ENCODE assay signal across 32 mouse cellular contexts in the genomic region with DNA sequence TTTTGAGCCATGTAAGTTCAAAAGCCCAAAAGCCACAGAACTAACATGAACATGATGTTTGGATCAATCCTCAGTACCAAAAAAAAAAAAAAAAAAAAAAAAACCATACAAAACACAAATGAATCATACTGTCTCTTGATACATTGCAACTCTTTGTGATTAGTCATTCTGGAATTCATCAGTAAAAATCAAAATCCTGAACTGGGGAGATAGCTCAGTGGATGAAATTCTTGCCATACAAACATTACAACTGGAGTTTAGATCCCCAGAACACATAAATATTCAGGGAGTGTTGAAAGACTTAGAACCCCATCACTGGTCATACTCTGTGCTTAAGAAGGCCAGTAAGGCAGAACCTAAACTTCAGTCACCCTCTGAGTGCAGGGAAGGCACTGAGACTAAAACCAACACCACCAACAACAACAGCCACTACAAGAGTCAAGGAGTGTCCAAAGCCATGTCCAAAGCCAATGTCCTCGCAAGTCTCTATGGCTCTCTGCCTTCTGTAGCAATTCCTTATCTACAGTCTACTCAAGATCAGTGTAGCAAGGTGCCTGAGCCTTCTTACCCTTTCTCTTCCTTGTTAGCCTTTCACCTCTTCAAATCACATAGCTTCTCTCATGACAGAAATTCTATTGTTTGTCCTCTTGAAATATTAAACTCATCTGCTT.
DNase-seq lines count a peak whose midpoint lies in the region; ATAC-seq and TF ChIP-seq lines count a peak whose summit lies in the region.
"Had no signal": no experiment of that assay in that cellular context is flagged by ENCODE, and none has a peak within 500 bp of the region (broad histone marks: within the 10 kb centered on the region; RNA-seq: fewer than 3 reads in every experiment).

No protein-coding gene starts in this region.

- no peak for TF ChIP-seq EP300 in MEL (IDR thresholded peaks at IDR 0.05; ENCODE audit: low read depth in 1 of 2, low read length in 2 of 2)

- no peak overlapping the region for H3K4me2 ChIP-seq in forebrain, postnatal 0 days (ENCODE audit: low read depth)
- H3K4me2 ChIP-seq: embryonic facial prominence, embryonic 15.5 days; hindbrain, embryonic 15.5 days; intestine, embryonic 15.5 days; limb, embryonic 13.5 days; liver, embryonic 13.5 days; midbrain, embryonic 13.5 days; neural tube, embryonic 12.5 days had no signal

- no peak overlapping the region for H3K4me3 ChIP-seq in MEL (ENCODE audit: control insufficient read depth in 1 of 2, insufficient read depth in 1 of 2, low read depth in 2 of 2, low read length in 2 of 2)
- no peak overlapping the region for H3K4me3 ChIP-seq in forebrain, postnatal 0 days (ENCODE audit: low read depth, low read length)
- H3K4me3 ChIP-seq: embryonic facial prominence, embryonic 10.5 days; embryonic facial prominence, embryonic 15.5 days; gastrocnemius, adult 2 months; hindbrain, embryonic 10.5 days; hindbrain, embryonic 15.5 days; intestine, embryonic 15.5 days; layer of hippocampus, adult 2 months; limb, embryonic 13.5 days; liver, embryonic 13.5 days; megakaryocyte, embryonic 14.5 days; midbrain, embryonic 13.5 days; neural tube, embryonic 12.5 days had no signal

- H3K36me3 ChIP-seq in MEL (ENCODE audit: control insufficient read depth in 1 of 2, insufficient read depth in 2 of 2, low read length in 2 of 2) = peaks cover 2 to 20% of the 10 kb centered on the region in 2 experiments; a peak in 3 of 4 replicates
- no peaks in the 10 kb centered on the region for H3K36me3 ChIP-seq in forebrain, postnatal 0 days (ENCODE audit: insufficient read depth)
- H3K36me3 ChIP-seq: embryonic facial prominence, embryonic 15.5 days; hindbrain, embryonic 10.5 days; hindbrain, embryonic 15.5 days; intestine, embryonic 15.5 days had no signal

- TF ChIP-seq POLR2A in MEL (IDR thresholded peaks at IDR 0.05; ENCODE audit: control insufficient read depth in 1 of 2, insufficient read depth in 1 of 2, low read depth in 1 of 2, low read length in 2 of 2, poor library complexity in 1 of 2) = no peak

- 100% methylated on average over 1 of the region's 1 CpGs for WGBS in forebrain, postnatal 0 days

- 0 out of 2 replicates have a peak, but pooled peaks have one; percentile 19 for ATAC-seq in erythroid progenitor cell, adult 5-6 weeks (replicated peaks; ENCODE audit: low FRiP score, poor library complexity, severe bottlenecking)
- peak; percentile 63 for ATAC-seq in megakaryocyte-erythroid progenitor cell, adult 5-6 weeks (replicated peaks; ENCODE audit: low FRiP score, low TSS enrichment, poor library complexity, severe bottlenecking)
- no peak for ATAC-seq in forebrain, postnatal 0 days
- ATAC-seq: forebrain, embryonic 14.5 days; intestine, embryonic 15.5 days; midbrain, embryonic 13.5 days had no signal

- no peak for TF ChIP-seq CTCF in MEL (IDR thresholded peaks at IDR 0.05 in 2 of 3, conservative IDR thresholded peaks at IDR 0.05 in 1 of 3; ENCODE audit: control insufficient read depth in 1 of 3, insufficient read depth in 1 of 3, low read depth in 2 of 3, low read length in 3 of 3, poor library complexity in 1 of 3, severe bottlenecking in 1 of 3)
- TF ChIP-seq CTCF in forebrain, postnatal 0 days (IDR thresholded peaks at IDR 0.05; ENCODE audit: low read depth) = no peak

- no peak for TF ChIP-seq RAD21 in MEL (IDR thresholded peaks at IDR 0.05; ENCODE audit: low read depth, low read length)

- H3K4me1 ChIP-seq in MEL (ENCODE audit: control insufficient read depth in 1 of 2, insufficient read depth in 2 of 2, low read length in 2 of 2) = no peaks in the 10 kb centered on the region
- H3K4me1 ChIP-seq in forebrain, postnatal 0 days (ENCODE audit: insufficient read depth) = no peaks in the 10 kb centered on the region
- H3K4me1 ChIP-seq: embryonic facial prominence, embryonic 10.5 days; embryonic facial prominence, embryonic 15.5 days; hindbrain, embryonic 10.5 days; hindbrain, embryonic 15.5 days; intestine, embryonic 15.5 days; limb, embryonic 13.5 days; liver, embryonic 13.5 days; midbrain, embryonic 13.5 days; neural tube, embryonic 12.5 days had no signal

- H3K9ac ChIP-seq in MEL (ENCODE audit: control insufficient read depth, low read depth, low read length, poor library complexity, severe bottlenecking) = no peak overlapping the region
- no peak overlapping the region for H3K9ac ChIP-seq in forebrain, postnatal 0 days
- H3K9ac ChIP-seq: embryonic facial prominence, embryonic 15.5 days; hindbrain, embryonic 15.5 days; intestine, embryonic 15.5 days; limb, embryonic 13.5 days; liver, embryonic 13.5 days; midbrain, embryonic 13.5 days; neural tube, embryonic 12.5 days had no signal

- H3K9me3 ChIP-seq in MEL (replicated peaks; ENCODE audit: insufficient read depth, low read length) = no peaks in the 10 kb centered on the region
- no peaks in the 10 kb centered on the region for H3K9me3 ChIP-seq in forebrain, postnatal 0 days (ENCODE audit: low read length)
- H3K9me3 ChIP-seq: embryonic facial prominence, embryonic 10.5 days; embryonic facial prominence, embryonic 15.5 days; hindbrain, embryonic 10.5 days; hindbrain, embryonic 15.5 days; intestine, embryonic 15.5 days; limb, embryonic 13.5 days; liver, embryonic 13.5 days; megakaryocyte, embryonic 14.5 days; midbrain, embryonic 13.5 days; neural tube, embryonic 12.5 days had no signal

- DNase-seq in 3134 (ENCODE audit: extremely low read depth, insufficient read length, low spot score) = peak; percentile 37
- DNase-seq in MEL (ENCODE audit: low read depth, low spot score) = peak; percentile 42
- no peak for DNase-seq in left cerebral cortex, adult 11 months (ENCODE audit: low spot score)
- no peak for DNase-seq in cerebellum, postnatal 25 days
- no peak for DNase-seq in forebrain, postnatal 0 days
- DNase-seq: adrenal gland, adult 2 months; adrenal gland, postnatal 36 days; B cell, adult 2 months; cerebellum, adult 18-20 months; cerebellum, postnatal 10 days; gastrocnemius, adult 2 months; gastrocnemius, postnatal 36 days; heart, postnatal 14 days; kidney, adult 2 months; kidney, postnatal 36 days; liver, embryonic 13.5 days; lung, adult 18-20 months; lung, postnatal 14 days had no signal

- no peak overlapping the region for H3K27ac ChIP-seq in MEL (ENCODE audit: control insufficient read depth, low read depth, low read length)
- no peak overlapping the region for H3K27ac ChIP-seq in forebrain, postnatal 0 days (ENCODE audit: low read depth, low read length)
- H3K27ac ChIP-seq: embryonic facial prominence, embryonic 10.5 days; embryonic facial prominence, embryonic 15.5 days; gastrocnemius, adult 2 months; hindbrain, embryonic 10.5 days; hindbrain, embryonic 15.5 days; intestine, embryonic 15.5 days; layer of hippocampus, adult 2 months; limb, embryonic 13.5 days; liver, embryonic 13.5 days; midbrain, embryonic 13.5 days; neural tube, embryonic 12.5 days had no signal

- no peaks in the 10 kb centered on the region for H3K79me2 ChIP-seq in MEL (ENCODE audit: control insufficient read depth, insufficient read depth, low read length, poor library complexity)

- no peaks in the 10 kb centered on the region for H3K27me3 ChIP-seq in MEL (ENCODE audit: control insufficient read depth in 1 of 2, insufficient read depth in 2 of 2, low read length in 2 of 2)
- no peaks in the 10 kb centered on the region for H3K27me3 ChIP-seq in forebrain, postnatal 0 days (ENCODE audit: insufficient read depth, low read length)
- H3K27me3 ChIP-seq: CH12.LX; embryonic facial prominence, embryonic 15.5 days; hindbrain, embryonic 15.5 days; intestine, embryonic 15.5 days; limb, embryonic 13.5 days; liver, embryonic 13.5 days; megakaryocyte, embryonic 14.5 days; midbrain, embryonic 13.5 days; neural tube, embryonic 12.5 days had no signal

TF ChIP-seq in MEL, 35 proteins besides CTCF, POLR2A, EP300 and RAD21:
- TF ChIP-seq POLR2AphosphoS2 (IDR thresholded peaks at IDR 0.05; ENCODE audit: low read length) (0 out of 2 replicates have a peak, but pooled peaks have one; percentile 35), ZNF384 (IDR thresholded peaks at IDR 0.05; ENCODE audit: low read depth, low read length) (peak; percentile 71), NRF1 (IDR thresholded peaks at IDR 0.05; ENCODE audit: insufficient read depth, low read depth, low read length, poor library complexity, severe bottlenecking) (no peak), TBP (IDR thresholded peaks at IDR 0.05; ENCODE audit: low read depth, low read length) (no peak), UBTF (IDR thresholded peaks at IDR 0.05; ENCODE audit: borderline replicate concordance, insufficient read depth, low read depth, low read length) (no peak), POLR2AphosphoS5 (IDR thresholded peaks at IDR 0.05; ENCODE audit: borderline replicate concordance, low read depth, low read length) (no peak), CHD2 (IDR thresholded peaks at IDR 0.05; ENCODE audit: low read length) (no peak)
TF ChIP-seq in MEL: peak in this region for 2.

Comparison
In these comparisons a context has a peak if more than half of its experiments do, and no peak if none do; other contexts are left out.
1. DNase-seq: peak in 3134 (single experiment) and MEL (single experiment); none in left cerebral cortex, adult 11 months (single experiment), cerebellum, postnatal 25 days (0 of 2) and forebrain, postnatal 0 days (single experiment).